Mouse (Mus musculus): ENCODE data around the gene Cyp2s1.

Gene Cyp2s1

DNA sequence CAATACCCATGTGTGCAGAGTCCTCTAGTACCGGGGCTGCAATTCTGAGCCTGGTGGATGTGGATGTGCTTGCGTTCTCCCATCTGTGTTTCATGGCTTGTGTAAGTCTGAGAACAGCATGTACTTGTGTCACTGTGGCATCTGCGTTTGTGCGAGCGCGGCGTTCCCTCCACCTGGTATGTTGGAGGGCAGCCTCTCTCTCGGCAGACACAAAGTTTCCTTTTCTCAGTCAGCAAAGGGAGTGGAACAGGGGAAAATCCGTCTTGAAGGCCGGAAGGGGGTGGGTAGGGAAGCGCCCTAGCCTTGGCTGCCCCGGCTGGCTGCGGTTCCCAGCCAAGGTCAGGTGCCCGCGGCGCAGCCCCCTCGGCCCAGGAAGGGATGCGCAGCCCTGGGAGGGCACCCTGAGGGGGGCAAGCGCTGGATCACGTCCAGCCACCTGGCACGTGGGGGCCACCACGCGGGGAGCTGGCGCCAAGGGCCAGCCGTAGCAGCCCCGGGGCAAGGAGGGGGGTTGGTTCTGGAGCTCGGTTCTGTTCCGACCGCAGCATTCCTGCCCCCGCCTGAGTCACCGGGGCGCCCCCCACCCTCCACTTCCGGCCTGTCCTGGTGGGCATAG is 35.3 kb downstream of the Cyp2s1 start:
- DNase-seq (ENCODE audit: low read depth), result peak; percentile 68

DNA sequence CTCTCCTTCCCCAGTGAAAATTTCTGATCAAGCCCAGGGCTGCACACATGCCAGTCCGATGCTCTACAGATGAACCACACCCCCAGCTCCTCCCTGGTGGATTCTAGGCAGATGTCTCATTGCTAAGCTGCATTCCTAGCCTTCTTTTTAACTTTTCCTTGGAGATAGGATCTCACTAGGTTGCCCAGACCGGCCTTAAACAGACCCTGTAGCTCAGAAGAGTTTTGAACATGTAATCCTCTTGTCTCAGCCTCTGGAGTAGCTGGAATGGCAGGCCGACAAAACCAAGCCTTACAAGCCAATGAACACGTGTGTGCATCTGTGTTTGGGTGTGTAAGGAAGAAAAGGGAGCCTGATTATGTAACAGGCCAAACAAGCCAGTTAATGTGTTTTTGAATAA is 36.0 kb downstream of the Cyp2s1 start:
- no peak for DNase-seq (ENCODE audit: low read depth)

DNA sequence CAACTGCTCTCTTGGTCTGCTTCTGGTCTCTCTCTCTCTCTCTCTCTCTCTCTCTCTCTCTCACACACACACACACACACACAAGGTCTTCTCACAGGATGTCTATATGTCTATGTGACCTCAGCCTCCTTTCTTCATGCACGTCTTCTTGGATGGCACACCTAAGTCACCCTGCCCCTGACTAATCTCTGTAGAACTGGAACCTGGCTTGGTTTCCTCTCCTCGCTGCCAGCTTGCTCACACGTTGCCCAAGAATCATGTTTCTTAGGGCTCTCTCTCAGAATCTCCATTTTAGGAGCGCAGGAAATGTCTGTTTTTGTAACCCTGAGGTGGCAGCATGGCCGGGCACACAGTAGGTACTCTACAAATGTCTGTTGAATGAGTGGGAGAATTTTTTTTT is 36.7 kb downstream of the Cyp2s1 start:
- no peak for DNase-seq (ENCODE audit: low read depth)

DNA sequence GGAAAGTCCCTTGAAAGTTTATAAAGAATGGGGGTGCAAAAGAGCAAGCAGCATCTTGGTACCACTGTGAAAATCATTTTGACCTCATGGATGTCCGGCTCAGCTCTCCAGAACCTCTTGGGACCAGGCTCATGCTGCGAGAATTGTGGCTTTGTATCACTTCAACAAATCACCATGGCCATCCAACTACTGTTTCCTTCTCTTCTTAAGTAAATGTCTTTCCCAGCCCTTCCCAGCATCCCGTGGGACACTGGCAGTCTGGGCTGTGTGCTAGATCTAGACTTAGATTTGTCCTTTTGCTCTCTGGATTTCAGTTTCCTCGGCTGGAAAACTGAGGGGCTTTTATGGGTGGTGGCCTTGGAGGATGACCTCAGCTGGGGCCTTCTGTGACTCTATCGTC is 48.5 kb downstream of the Cyp2s1 start:
- no peak for DNase-seq (ENCODE audit: low read depth)

DNA sequence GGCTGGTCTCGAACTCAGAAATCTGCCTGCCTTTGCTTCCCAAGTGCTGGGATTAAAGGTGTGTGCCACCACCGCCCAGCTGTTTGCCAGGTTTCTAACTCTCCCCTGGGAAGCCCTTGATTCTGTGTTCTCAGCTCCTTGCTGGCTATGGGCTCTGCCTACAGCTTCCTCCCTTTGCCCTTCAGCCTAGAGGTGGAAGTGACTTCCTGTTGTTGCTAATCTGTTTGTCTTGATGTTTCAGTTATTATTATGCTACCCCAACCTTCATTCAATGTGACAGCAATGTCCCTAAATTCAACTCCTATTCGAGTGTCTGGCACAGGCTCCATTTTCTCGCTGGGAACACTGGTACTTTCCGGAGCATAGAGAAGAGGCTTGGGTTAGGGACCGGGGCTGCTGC is 50.6 kb downstream of the Cyp2s1 start:
- no peak for DNase-seq (ENCODE audit: low read depth)

DNA sequence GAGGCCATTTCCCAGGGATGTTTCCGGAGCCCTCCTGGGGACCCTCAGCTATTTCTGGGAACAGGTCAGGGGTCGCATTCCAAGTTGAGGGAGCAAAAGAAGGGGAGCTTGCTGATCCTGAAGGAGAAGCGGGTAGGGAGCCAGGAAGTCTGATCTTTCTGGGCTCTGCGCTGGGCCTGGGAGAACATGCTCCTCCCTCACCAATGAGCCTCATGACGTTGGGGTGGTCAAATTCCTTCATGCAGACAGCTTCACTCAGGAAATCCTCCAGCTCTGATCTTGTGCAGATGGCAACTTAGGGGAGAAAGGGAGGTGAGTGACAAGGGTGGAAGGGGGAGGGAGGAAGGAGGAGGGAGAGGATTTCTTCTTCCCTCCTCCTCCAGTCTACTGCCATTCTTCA is 52.5 kb downstream of the Cyp2s1 start:
- no peak for DNase-seq (ENCODE audit: low read depth)

DNA sequence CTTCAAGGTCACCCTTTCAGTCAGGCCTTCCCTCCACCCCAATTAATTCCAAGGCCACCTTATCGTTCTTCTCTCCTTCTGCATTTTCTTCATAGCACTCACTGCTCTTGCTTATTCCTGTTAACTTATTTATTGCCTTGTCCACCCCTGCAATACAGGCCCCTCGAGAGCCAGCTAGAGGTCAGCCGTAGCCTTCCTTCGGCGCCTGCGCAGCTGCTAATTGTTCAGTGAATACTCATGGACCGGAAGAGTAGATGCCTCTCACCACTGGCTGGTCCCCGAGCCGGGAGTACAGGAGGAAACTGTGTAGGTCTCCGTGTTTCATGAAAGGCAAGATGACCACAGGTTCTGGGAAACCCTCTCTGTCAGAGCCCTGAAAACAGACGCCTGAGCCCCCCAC is 53.0 kb downstream of the Cyp2s1 start:
- DNase-seq (ENCODE audit: low read depth), result no peak

DNA sequence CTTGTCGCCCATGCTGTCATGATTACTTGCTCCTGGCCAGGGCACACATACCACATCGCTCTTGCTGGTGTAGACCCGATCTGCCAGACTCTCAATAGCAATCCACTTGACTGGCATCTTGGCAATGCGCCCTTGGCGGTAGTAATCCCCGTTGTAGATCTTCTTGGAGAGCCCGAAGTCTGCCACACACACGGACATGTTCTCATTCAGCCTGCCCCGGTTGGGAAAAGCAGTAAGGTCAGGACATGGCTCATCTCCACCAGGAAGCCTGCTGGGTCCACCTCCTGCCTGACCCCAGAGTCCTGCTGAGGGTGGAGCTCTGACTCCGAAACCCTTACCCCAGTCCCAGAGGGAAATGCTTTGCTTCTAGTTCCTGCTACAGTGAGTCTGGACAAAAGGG is 55.4 kb downstream of the Cyp2s1 start:
- no peak for DNase-seq (ENCODE audit: low read depth)

DNA sequence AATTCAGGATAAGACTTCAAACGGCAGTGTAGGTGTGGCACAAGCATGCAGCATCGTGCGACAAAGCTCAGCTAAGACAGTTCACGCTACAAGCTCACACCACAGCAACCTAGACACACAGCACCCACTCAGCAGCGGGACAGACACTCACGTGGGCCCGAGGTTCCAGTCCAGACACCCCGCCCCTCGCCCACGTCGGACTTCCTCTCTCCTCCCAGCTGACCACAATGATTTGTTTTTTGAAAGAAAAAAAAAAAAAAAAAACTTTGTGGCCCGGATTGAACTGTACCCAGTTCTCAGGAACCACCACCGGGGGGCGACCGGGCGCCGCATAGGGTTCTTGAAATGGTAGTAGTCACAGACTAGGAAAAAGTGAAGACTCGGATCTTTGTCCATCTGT is 60.7 kb downstream of the Cyp2s1 start:
- DNase-seq (ENCODE audit: low read depth), result peak; percentile 92

DNA sequence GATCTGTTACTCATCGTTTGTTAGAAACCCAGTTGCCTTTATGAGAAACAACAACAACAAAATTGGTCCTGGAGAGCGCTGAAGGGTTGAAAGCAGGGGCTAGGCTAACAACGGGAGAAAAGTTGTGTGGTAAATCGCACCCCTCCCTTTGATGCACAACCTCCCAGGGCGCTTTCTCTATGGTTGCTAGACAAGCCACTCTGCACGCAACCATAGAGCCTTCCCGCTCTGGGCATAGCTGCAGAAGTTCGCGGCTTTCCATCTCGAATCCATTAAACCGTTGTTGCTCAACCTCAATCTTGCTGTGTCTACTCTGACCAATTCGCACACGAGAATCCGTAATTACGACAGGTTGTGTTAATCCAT is 61.3 kb downstream of the Cyp2s1 start:
- DNase-seq (ENCODE audit: low read depth), result no peak

DNA sequence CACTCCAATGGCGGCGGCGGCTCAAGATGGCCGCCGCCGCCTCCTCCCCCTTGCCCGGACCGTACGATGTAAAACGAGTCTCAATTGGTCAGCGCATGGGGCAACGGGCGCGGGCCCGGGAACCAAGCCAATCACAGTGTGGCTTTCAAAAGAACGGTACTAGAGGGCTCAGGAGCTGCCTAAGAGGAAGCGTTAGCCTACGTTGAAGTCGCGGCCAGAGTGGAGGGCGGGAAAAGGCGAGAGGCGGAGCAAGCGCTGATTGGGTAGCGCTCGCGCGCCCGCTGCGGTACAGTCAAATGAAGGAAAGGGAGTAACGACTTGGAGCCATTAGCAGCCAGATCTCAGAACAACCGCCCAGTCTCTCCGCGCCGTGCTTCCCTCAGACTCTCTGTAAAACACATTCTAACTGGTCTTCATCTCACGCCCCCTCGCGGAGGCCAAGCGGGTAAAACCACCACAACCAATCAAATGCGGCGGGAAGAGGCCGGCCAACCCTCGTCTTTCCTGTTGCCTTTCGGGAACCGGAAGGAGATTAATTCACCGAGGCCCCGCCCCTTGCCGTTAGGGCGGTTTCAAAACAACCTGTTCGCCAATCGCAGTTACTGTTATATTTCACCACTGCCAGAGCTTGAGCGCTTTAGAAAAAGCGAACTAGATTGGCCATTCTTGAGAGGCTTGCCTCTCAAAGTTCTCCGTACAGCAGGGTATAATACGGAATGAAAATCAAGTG is 61.8 kb downstream of the Cyp2s1 start, which contains the start of gene Hnrnpul1:
Gene Hnrnpul1 (minus strand): TSS at position 20 of the 730 bp plus-strand sequence.
- DNase-seq (ENCODE audit: low read depth), result peak; percentile 100

DNA sequence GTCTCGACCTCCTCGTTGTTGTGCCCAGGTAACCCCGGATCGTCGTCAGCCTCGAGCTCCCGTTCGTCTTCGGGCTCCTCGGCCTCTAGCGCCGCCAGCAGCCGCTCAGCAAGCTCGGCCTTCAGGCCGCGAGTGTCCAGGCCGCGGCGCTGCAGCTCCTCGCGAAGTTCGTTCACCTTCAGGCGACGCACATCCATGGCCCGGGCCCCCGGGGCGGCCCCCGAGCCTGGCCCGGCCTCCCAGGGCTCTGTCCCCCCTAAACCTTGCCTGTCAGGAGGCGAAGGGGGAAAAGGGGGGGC is 62.3 kb downstream of the Cyp2s1 start:
- no peak for DNase-seq (ENCODE audit: low read depth)

DNA sequence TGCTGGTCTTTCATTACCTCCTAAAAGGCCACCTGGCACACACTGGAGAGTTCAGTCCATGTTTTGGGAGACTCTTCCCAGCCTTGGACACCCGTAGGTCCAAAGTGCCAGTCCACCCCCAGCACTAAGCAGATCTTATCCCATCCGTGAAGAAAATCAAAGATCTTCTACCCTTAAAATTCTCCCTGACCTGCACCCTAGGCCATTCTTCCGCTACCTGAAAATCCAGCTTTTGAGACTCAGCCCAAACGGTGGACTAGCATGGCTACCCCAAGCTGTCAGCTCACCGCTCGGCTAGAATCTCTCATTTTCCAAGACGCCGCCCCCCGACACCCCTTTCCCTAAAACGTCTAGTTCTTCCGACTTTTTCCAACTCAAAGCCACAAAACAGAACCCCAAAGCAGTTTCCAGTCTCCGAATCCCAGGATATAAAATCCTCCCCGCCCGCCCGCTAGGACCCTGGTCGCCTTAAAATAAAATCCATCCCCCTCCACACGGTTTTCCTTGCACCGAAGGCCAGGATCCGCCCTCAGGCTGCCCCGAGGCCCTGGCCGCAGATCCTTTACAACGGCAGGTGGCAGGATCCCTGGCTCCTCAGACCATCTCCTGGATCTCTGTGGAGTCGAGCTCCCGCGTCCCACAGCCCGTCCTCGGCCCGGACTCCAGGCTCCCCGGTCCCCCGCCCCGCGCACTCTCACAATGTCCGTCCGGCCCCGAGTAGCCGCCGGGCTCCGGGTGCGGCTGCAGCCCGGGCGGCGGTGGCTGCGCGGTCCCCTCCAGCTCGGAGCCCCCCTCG is 62.9 kb downstream of the Cyp2s1 start:
- peak; percentile 34 for DNase-seq (ENCODE audit: low read depth)

DNA sequence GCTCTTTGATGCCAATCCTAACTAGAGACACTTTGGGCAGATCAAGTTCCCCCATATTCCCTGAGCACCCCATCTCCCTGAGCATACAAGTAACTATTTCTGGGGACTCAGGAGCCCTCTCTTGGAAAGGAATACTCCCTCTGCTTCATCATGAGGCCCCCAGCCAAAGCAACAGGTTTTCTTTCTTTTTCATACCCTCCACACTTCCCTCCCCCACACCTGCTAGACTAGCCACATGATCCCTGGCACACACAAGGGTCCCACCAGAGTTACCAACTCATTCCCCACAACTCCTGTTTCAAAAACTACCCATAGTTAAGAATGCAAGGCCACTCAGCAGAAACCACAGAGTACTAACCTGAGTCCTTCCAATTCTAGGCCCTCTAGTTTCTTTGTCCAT is 63.6 kb downstream of the Cyp2s1 start:
- DNase-seq (ENCODE audit: low read depth), result no peak

Measured in naive thymus-derived CD4-positive, alpha-beta T cell, adult 2 months (primary cell).